Mouse (Mus musculus) G1E-ER4 (cell line): Measurements from ENCODE around the gene Hsd3b4. TPM values are rescaled to one million over a fixed set of nuclear protein-coding genes. Genes with fewer than 3 reads are reported as not detected.
"Not testable (repeated sequence)": the region's sequence is repeated elsewhere in the genome, so short reads cannot be mapped to it uniquely, and the experiment has no call there.

Experiments
- GATA1 ChIP-seq: IDR thresholded peaks from one replicate; pipeline ENCODE4 v1.8.0; 2012; ENCODE audit warnings: low read length, inconsistent platforms
- polyA plus RNA-seq: library from polyadenylated mRNA; stranded (reverse); fragments of >175 nt; gene quantifications from 2 replicates; pipeline ENCODE4 v1.2.3, GENCODE M21; 2012

Gene Hsd3b4
- polyA plus RNA-seq, result not detected in 2 replicates

GRCm38 (mm10) chr3:98510414-98510813 is at the start of gene Hsd3b4:
Gene Hsd3b4 (minus strand): TSS chr3:98510514.
- TF ChIP-seq GATA1, result not testable (repeated sequence)

DNA sequence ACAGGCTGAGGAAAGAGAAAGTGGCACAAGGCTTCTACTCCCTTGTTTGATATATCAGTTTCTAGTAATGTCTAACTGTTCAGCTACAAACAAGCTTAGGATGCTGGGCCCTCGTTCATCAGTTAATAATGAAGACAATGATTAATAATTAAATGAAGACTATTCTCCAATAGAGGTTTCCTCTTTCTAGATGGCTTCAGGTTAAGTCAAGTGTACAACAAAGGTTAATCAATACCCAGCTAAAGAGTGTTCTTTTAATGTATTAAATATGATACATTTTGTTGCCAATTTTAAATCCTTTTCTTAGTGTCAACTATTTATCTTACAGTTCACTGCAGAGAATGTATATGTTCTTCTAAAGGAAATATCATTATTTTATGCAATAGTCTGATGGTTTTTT is 53.3 kb downstream of the Hsd3b4 start, which contains the start of gene Gm4450:
Gm4450 (minus strand) TSS at position 101 of the 400 bp plus-strand sequence.
- TF ChIP-seq GATA1, result not testable (repeated sequence)

Other genes with a start within 250 kb of the Hsd3b4 start
- gene Hmgcs2, start 230.1 kb downstream of the Hsd3b4 start, polyA plus RNA-seq, result not detected in 2 replicates
- gene Phgdh, start 170.5 kb downstream of the Hsd3b4 start, polyA plus RNA-seq, result not detected in 2 replicates
- not detected in 2 replicates for gene Zfp697, start 128.1 kb downstream of the Hsd3b4 start, polyA plus RNA-seq
- gene Gm4450, start 53.4 kb downstream of the Hsd3b4 start, polyA plus RNA-seq, result not detected in 2 replicates
- gene Gm10681, start 78.3 kb upstream of the Hsd3b4 start, polyA plus RNA-seq, result not detected in 2 replicates
- gene Hsd3b5, start 119.7 kb upstream of the Hsd3b4 start, polyA plus RNA-seq, result not detected in 2 replicates
- not detected in 2 replicates for gene Hsd3b2, start 214.0 kb upstream of the Hsd3b4 start, polyA plus RNA-seq